ENCODE assay signal across 5 mouse cellular contexts in genomic region chr5:3301535-3301934, GRCm38 (mm10).
"Had no signal": no experiment of that assay in that cellular context is flagged by ENCODE, and none has a peak within 500 bp of the region (broad histone marks: within the 10 kb centered on the region; RNA-seq: fewer than 3 reads in every experiment).

No protein-coding gene starts in this region.

- ATAC-seq: midbrain, embryonic 16.5 days had no signal

- DNase-seq: kidney, adult 9 months; kidney, postnatal 4 days; lung, adult 2 months; right cerebral cortex, postnatal 25 days had no signal
